Mouse (Mus musculus) embryonic facial prominence, embryonic 10.5 days (tissue): ENCODE results near the gene Ppp1r7. TPM values are rescaled to one million over a fixed set of nuclear protein-coding genes. Genes with fewer than 3 reads are reported as not detected.
"Not testable (repeated sequence)": the region's sequence is repeated elsewhere in the genome, so short reads cannot be mapped to it uniquely, and the experiment has no call there.

Source experiments
- DNase-seq: peaks from one replicate; pipeline ENCODE4 v3.0.0-alpha.2; 2017; ENCODE audit warnings: low spot score
- H3K27ac ChIP-seq: fragments of 300-500 bp; sonication (generic); replicated peaks from 2 replicates; pipeline ENCODE4 v1.5.1; 2016; ENCODE audit warnings: mild to moderate bottlenecking
- H3K27me3 ChIP-seq: fragments of 300-500 bp; sonication (generic); replicated peaks from 2 replicates; pipeline ENCODE4 v1.6.1; 2016; ENCODE audit warnings: low read depth, mild to moderate bottlenecking; ENCODE audit not compliant: poor library complexity, severe bottlenecking
- H3K36me3 ChIP-seq: fragments of 300-500 bp; sonication (generic); replicated peaks from 2 replicates; pipeline ENCODE4 v1.6.1; 2016; ENCODE audit warnings: mild to moderate bottlenecking, moderate library complexity
- H3K4me1 ChIP-seq: fragments of 300-500 bp; sonication (generic); 2 replicates; pipeline ENCODE4 v1.6.1; 2016
- H3K4me3 ChIP-seq: fragments of 300-500 bp; sonication (generic); 2 replicates; pipeline ENCODE4 v1.5.1; 2016; ENCODE audit warnings: mild to moderate bottlenecking, moderate library complexity
- H3K9me3 ChIP-seq: fragments of 300-500 bp; sonication (generic); 2 replicates; pipeline ENCODE4 v1.6.1; 2016; ENCODE audit warnings: mild to moderate bottlenecking
- WGBS: fragments of 180-500 bp; shearing (Covaris S2); methylation state at CpG from one replicate; pipeline ENCODE4 v1.1.7; 2016; 5-methylcytosine and 5-hydroxymethylcytosine counted together
- polyA plus RNA-seq: library from polyadenylated mRNA; unstranded; fragments of >200 nt; fragmentation: Nextera tagmentation; extraction: Ambion mirVana; gene quantifications from 2 replicates; pipeline ENCODE4 v1.2.1, GENCODE M21; 2016

Ppp1r7 gene
- polyA plus RNA-seq: 78.8 and 84.4 TPM in 2 replicates

DNA sequence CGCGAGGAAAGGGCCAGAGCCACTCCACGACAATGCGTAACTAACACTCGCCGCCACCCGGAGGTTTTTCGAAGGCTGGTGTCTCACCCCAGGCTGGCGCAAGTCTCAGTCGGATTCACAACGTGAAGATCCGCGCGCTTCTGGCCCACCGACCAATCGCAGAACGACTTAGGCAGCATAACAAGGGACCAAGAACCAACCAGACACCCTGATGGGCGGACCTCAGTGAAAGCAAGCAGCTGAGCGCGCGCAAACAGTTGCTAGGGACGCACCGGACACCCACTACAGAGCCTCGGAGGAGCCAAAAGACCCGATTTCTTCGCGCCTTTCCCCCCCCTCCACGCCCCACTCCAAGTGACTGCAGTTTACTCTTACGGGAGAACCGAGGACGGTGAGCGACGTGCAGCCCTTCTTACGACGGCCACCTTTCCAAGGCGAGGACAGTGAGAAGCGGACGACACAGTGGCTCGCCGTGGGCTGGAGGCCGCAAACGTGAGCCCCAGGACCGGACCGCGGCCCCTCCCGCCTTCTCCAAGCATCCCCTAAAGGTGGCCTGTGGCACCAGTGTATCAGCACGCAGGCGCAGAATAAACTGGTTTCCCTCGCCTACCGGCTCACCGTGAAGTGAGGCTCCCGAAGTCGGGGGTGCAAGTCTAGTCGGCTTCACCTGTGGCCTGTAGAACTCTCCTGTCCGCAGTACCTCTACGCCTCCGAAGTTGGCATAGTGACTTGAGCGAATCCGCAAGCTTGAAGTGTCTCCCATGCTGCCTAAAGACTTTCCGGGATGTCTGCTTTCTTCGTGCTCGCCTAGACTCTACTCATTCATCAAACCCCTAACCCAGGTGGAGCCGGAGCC is at the start of gene Ppp1r7, which contains the start of gene Pask:
Gene Ppp1r7, plus strand, starts transcription at position 207 of the 856 bp plus-strand sequence.
Gene Pask, minus strand, starts transcription at position 835 of the 856 bp plus-strand sequence.
- H3K9me3 ChIP-seq: no peaks in the 10 kb centered on the region
- peaks cover 19% of the 10 kb centered on the region for H3K4me1 ChIP-seq
- H3K27ac ChIP-seq: peak within 1 kb of the TSS; percentile 91
- H3K27me3 ChIP-seq: no peaks in the 10 kb centered on the region
- DNase-seq: peak; percentile 98
- WGBS: under 1% methylated on average over 63 of the region's 63 CpGs
- peak within 1 kb of the TSS; percentile 95 for H3K4me3 ChIP-seq
- H3K36me3 ChIP-seq: peaks cover 25% of the 10 kb centered on the region

DNA sequence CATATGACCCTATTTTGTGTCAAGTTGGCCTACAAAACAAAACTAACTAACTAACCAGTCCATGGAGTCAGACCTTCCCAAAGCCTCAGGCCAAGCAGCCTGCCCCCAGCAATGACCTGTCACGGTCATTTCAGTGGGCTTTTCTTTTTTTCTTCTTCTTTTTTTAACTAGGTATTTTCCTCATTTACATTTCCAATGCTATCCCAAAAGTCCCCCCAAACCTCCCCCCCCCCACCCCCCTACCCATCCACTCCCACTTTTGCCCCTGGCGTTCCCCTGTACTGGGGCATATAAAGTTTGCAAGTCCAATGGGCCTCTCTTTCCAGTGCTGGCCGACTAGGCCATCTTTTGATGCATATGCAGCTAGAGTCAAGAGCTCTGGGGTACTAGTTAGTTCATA is 48.2 kb upstream of the Ppp1r7 start:
- H3K4me3 ChIP-seq, H3K27me3 ChIP-seq, H3K4me1 ChIP-seq, H3K9me3 ChIP-seq, DNase-seq, H3K27ac ChIP-seq: not testable (repeated sequence)
- peaks cover 39% of the 10 kb centered on the region for H3K36me3 ChIP-seq
- 82% methylated on average over 3 of the region's 3 CpGs for WGBS

DNA sequence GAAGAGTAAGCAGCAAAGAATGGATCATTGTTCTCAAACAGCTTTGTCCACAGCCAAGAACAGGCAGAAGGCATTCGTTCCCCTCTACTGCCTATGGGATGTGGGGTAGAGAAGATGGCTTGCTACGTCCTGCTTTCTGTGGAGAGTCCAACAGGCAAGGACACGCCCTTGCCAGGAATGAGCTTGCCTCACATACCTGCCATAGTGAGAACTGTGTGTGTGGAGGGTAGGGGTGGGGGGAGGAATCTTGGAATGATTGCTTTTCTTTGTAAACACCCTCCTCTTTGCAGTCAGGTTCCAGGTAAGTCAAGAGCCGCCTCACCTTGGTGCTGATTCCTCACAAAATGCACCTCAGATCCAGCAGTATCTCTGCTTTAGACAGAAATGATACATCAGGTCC is 42.9 kb upstream of the Ppp1r7 start:
- Histone ChIP-seq H3K27ac (no peak overlapping the region), H3K4me1 (peaks cover 6% of the 10 kb centered on the region), H3K9me3 (no peaks in the 10 kb centered on the region), H3K27me3 (no peaks in the 10 kb centered on the region), H3K36me3 (peaks cover 92% of the 10 kb centered on the region), H3K4me3 (no peak overlapping the region)
- DNase-seq: no peak
- 89% methylated on average over 4 of the region's 4 CpGs for WGBS

DNA sequence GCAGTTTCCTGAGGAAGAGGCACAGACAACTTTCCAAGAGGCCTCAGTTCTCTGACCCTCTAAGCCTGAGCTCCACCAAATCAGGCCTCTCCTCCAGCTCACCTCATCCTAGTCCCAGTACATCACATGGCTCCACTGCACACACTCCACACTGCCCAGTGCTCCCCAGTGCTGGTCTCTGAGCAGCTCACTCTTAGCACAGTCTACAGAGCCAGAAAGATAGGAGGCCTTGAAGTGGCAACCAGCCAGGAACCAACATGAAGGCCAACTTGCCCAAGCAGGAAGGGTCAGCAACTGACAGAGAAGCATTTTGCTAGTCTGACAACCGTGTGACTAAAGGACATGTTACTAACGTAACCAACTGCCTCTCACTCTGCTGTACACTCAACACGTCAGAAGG is 42.1 kb upstream of the Ppp1r7 start:
- 93% methylated on average over 3 of the region's 3 CpGs for WGBS
- Histone ChIP-seq H3K36me3 (peaks cover 92% of the 10 kb centered on the region), H3K4me1 (peaks cover 10% of the 10 kb centered on the region), H3K27ac (no peak overlapping the region), H3K4me3 (no peak overlapping the region), H3K9me3 (no peaks in the 10 kb centered on the region), H3K27me3 (no peaks in the 10 kb centered on the region)
- no peak for DNase-seq

DNA sequence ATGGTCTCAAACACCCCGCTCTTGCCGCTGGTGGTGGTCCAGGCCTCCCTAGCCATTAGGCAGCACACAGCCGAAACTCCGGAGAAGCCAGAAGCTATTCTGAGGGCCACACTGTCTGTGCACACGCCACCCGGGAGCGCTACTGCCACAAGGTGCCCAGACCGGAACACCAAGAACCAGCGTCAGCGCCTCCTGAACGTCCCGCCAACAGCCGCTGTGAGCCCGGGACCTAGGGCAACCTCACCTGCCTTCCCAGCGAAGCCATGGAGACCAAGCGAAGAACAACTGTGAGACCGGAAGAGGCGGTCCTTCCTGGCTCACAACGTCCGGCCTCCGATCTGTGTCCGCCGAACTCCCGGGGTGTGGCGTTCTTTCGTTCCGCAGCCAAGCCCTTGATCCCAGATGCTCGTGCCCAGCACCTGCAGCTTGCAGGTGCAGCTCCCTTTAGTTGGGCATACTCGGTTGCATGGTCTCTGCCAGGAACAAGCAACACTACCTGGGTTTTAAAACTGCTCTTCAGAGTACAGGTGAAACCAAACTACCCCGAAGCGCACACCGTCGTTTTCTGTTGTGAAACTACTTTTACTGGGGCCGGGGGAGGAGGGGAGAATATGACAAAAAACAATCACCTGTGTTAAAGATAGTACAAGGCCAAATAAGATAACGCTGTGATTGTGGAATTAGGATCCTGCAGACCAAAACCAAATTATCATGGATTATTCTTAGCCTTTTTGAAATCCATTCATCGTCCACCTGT is 36.9 kb upstream of the Ppp1r7 start, which contains the start of gene Mterf4:
Gene Mterf4, minus strand, starts transcription at position 335 of the 757 bp plus-strand sequence.
- Histone ChIP-seq H3K4me3 (peak within 1 kb of the TSS; percentile 78), H3K36me3 (peaks cover 63% of the 10 kb centered on the region), H3K4me1 (peaks cover 10% of the 10 kb centered on the region), H3K27me3 (no peaks in the 10 kb centered on the region), H3K9me3 (no peaks in the 10 kb centered on the region), H3K27ac (peak within 1 kb of the TSS; percentile 83)
- DNase-seq: peak; percentile 86
- WGBS: 8% methylated on average over 36 of the region's 36 CpGs

DNA sequence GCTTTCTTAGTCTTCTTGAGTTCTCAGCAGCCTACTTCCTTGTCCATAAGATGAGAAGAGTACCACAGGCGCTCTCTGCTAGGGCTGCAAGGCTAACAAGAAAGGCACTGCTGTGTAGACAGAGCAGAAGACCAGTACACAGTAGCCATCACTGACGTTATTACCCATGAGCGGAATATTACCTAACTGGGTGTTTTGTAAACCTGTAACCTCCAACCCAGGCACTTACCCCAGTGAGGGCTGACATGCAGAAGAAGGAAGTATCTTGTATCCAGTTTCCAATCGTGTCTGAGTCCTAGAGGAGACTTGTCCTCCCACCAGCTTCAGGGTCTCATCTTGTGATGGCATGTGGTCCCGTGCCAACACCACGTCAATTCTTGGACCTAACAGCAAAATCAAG is 18.7 kb upstream of the Ppp1r7 start:
- H3K27me3 ChIP-seq: no peaks in the 10 kb centered on the region
- WGBS: 90% methylated on average over 6 of the region's 6 CpGs
- H3K4me1 ChIP-seq: no peaks in the 10 kb centered on the region
- no peak for DNase-seq
- H3K36me3 ChIP-seq: peaks cover 99% of the 10 kb centered on the region
- H3K27ac ChIP-seq: no peak overlapping the region
- no peak overlapping the region for H3K4me3 ChIP-seq
- H3K9me3 ChIP-seq: no peaks in the 10 kb centered on the region

DNA sequence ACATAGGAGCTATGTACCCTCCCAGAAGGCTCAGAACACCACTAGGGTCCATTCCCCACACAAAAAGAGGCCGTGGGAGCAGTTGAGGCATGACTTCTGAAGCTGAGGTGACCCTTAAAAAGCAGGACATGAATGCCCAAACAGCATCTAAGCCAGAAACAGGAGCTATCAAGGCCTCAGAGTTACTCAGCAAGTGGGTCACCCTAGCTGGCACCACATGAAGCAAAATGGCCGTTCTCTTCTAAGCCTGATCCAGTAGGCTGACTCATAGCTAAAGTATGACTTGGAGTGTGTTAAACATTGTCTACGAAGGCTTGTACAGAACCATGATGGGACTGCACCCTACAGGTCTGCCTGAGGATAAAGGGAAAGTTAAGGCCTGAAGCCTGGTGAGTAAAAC is 16.2 kb upstream of the Ppp1r7 start:
- H3K27ac ChIP-seq: no peak overlapping the region
- H3K4me1 ChIP-seq: no peaks in the 10 kb centered on the region
- H3K36me3 ChIP-seq: peaks cover 99% of the 10 kb centered on the region
- DNase-seq: no peak
- no peaks in the 10 kb centered on the region for H3K9me3 ChIP-seq
- no peak overlapping the region for H3K4me3 ChIP-seq
- H3K27me3 ChIP-seq: no peaks in the 10 kb centered on the region
- 89% methylated on average over 3 of the region's 3 CpGs for WGBS

DNA sequence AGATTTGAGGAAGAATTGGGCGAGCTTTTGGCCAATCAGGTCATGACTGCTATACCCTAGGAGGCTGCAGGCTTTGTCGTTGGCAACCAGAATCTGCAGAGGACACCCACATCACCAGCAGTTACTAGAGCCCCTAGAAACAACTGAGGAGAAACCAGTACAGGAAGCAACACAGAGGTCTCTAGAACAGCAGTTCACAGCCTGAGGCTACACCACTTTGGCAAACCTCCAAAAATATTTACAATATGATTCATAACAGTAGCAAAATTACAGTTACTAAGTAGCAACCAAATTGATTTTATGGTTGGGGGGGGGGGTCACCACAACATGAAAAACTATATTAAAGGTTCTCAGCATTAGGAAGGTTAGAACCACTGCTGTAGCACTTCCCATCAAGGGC is 8.0 kb upstream of the Ppp1r7 start:
- Histone ChIP-seq H3K36me3 (peaks cover 80% of the 10 kb centered on the region), H3K27ac (no peak overlapping the region), H3K4me3 (no peak overlapping the region), H3K9me3 (no peaks in the 10 kb centered on the region), H3K27me3 (no peaks in the 10 kb centered on the region), H3K4me1 (no peaks in the 10 kb centered on the region)
- DNase-seq: no peak
- 79% methylated on average over 2 of the region's 2 CpGs for WGBS

DNA sequence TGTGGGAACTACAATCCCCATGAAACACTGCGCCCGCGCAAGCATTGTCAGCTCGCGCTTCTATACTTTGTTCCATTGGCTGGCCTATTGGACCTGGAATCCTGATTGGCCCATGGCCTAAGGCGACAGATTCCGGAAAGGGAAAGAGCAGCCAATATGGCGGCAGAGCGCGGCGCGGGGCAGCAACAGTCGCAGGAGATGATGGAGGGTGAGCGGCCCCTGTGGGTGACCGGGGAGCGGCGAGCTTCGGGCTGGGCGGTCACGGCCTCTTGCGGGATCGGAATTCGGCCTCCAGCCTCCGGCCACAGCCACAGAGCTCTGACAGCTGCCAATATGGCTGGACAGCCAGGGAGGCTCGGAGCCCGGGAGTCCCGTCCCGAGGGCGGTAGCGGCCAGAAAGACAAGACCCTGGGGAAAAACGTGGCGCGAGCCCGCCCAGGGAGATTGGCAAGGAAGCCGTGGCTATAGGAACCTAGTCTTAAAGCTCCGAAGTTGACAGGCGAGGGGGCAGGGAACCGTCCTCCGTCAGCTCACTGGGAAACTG is 922 bp downstream of the Ppp1r7 start:
- Histone ChIP-seq H3K27me3 (no peaks in the 10 kb centered on the region), H3K27ac (peak overlapping the region; percentile 91)
- under 1% methylated on average over 39 of the region's 39 CpGs for WGBS

DNA sequence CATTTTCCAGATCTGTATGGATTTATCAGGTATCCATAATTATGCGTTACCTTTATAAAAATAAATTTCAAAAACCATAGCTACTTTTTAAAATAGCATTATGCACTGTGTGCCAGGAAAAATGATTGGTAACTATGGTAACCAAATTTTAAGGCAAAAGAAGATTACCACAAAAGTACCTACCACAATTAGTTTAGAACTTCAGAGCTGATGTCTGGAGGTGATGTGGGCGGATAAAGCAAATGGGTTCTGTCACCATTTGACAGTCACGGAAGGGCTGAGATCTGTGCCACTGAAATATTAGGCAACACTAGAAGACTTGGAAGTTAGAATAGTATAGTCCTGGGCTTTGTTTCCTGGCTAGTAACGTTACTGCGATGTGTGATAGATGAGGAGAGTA is 4.5 kb downstream of the Ppp1r7 start:
- no peak overlapping the region for H3K4me3 ChIP-seq
- no peak for DNase-seq
- H3K27ac ChIP-seq: no peak overlapping the region
- 96% methylated on average over 5 of the region's 5 CpGs for WGBS
- no peaks in the 10 kb centered on the region for H3K9me3 ChIP-seq
- H3K4me1 ChIP-seq: peaks cover 8% of the 10 kb centered on the region
- peaks cover 66% of the 10 kb centered on the region for H3K36me3 ChIP-seq
- H3K27me3 ChIP-seq: no peaks in the 10 kb centered on the region

More for the DNA sequence above, 922 bp downstream of the Ppp1r7 start:
- H3K4me1 ChIP-seq: peaks cover 19% of the 10 kb centered on the region
- H3K9me3 ChIP-seq: no peaks in the 10 kb centered on the region
- peaks cover 32% of the 10 kb centered on the region for H3K36me3 ChIP-seq
- DNase-seq: peak; percentile 95
- peak overlapping the region; percentile 95 for H3K4me3 ChIP-seq

DNA sequence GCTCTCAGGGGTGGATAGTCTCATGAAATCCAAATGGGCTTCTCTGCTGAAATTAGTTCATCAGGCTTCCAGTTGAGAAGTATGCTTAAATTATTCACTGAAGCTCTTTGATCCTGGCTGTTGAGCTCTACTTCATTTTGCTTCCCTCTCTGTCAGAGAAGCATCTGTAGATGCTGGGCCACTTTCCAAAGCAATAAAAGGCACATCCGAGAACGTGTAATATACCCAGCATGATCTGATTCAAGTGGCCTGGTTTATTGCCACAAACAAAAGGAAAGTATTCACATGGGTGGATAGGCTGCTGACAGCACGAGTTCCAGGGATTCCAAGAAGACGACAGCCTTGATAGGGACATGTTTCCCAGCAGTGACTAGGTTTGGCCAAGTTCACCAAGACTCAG is 7.0 kb downstream of the Ppp1r7 start:
- peaks cover under 1% of the 10 kb centered on the region for H3K4me1 ChIP-seq
- no peaks in the 10 kb centered on the region for H3K27me3 ChIP-seq
- H3K36me3 ChIP-seq: peaks cover 91% of the 10 kb centered on the region
- H3K27ac ChIP-seq: no peak overlapping the region
- 85% methylated on average over 4 of the region's 4 CpGs for WGBS
- DNase-seq: no peak
- H3K4me3 ChIP-seq: no peak overlapping the region
- no peaks in the 10 kb centered on the region for H3K9me3 ChIP-seq

DNA sequence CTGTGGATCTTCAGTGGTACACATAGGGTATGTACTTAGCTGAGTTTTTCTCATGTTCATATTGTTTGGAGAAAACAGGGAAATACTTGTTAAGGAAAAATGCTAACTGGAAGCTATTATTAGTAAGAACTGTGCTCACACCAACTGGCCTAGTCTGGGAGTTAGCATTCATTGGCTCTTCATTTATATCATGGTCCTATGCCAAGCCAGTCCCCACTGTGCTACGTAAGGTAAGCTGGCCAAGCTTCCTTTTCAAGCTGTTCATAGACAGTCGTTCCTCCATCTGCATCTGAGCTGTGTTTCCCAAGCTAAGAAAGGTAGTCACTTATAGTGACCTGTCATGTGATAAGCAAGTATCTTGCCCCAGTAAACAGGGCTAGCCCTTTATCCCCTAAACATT is 10.1 kb downstream of the Ppp1r7 start:
- peaks cover 98% of the 10 kb centered on the region for H3K36me3 ChIP-seq
- no peak overlapping the region for H3K4me3 ChIP-seq

More for the DNA sequence above, 10.1 kb downstream of the Ppp1r7 start:
- DNase-seq: no peak
- Histone ChIP-seq H3K4me1 (no peaks in the 10 kb centered on the region), H3K9me3 (no peaks in the 10 kb centered on the region), H3K27me3 (no peaks in the 10 kb centered on the region), H3K27ac (no peak overlapping the region)
- 93% methylated on average over 2 of the region's 2 CpGs for WGBS
